Mouse (Mus musculus): ENCODE data around the gene Cma2. TPM values are rescaled to one million over a fixed set of nuclear protein-coding genes. Genes with fewer than 3 reads are reported as not detected.

Cma2 gene
- total and polyA plus RNA-seq, 3 experiments: not detected

Other genes starting within 250 kb of the Cma2 start
- gene Tgm1, start 237.1 kb upstream of the Cma2 start, total RNA-seq (2012; rRNA removed): 5.8 and 6.2 TPM in 2 replicates
- gene Tgm1, start 237.1 kb upstream of the Cma2 start, polyA plus RNA-seq (2012; ENCODE audit: insufficient read depth in 1 of 2, insufficient read length in 2 of 2, low read depth in 1 of 2, low replicate concordance in 2 of 2, missing spikeins in 1 of 2): 10 to 100 TPM in 1 of 2 experiments, not detected in 1; 11.4 TPM
- gene Rabggta, start 228.7 kb upstream of the Cma2 start, total RNA-seq (2012; rRNA removed): 21.8 and 22.8 TPM in 2 replicates
- gene Rabggta, start 228.7 kb upstream of the Cma2 start, polyA plus RNA-seq (2012; ENCODE audit: insufficient read depth in 1 of 2, insufficient read length in 2 of 2, low read depth in 1 of 2, low replicate concordance in 2 of 2, missing spikeins in 1 of 2): 10 to 100 TPM in 1 of 2 experiments, not detected in 1; 32.0 TPM
- 20.0 and 21.7 TPM in 2 replicates for gene Dhrs1, start 205.3 kb upstream of the Cma2 start, total RNA-seq (2012; rRNA removed)
- 10 to 100 TPM in 1 of 2 experiments, not detected in 1; 48.8 TPM for gene Dhrs1, start 205.3 kb upstream of the Cma2 start, polyA plus RNA-seq (2012; ENCODE audit: insufficient read depth in 1 of 2, insufficient read length in 2 of 2, low read depth in 1 of 2, low replicate concordance in 2 of 2, missing spikeins in 1 of 2)
- 46.1 and 47.8 TPM in 2 replicates for gene Nop9, start 205.3 kb upstream of the Cma2 start, total RNA-seq (2012; rRNA removed)
- gene Nop9, start 205.3 kb upstream of the Cma2 start, polyA plus RNA-seq (2012; ENCODE audit: insufficient read depth in 1 of 2, insufficient read length in 2 of 2, low read depth in 1 of 2, low replicate concordance in 2 of 2, missing spikeins in 1 of 2): 100 to 1,000 TPM in 1 of 2 experiments, not detected in 1; 112 TPM
- 1.7 and 2.4 TPM in 2 replicates for gene Cideb, start 192.5 kb upstream of the Cma2 start, total RNA-seq (2012; rRNA removed)
- under 1 TPM in 1 of 2 experiments, not detected in 1; 0.53 TPM for gene Cideb, start 192.5 kb upstream of the Cma2 start, polyA plus RNA-seq (2012; ENCODE audit: insufficient read depth in 1 of 2, insufficient read length in 2 of 2, low read depth in 1 of 2, low replicate concordance in 2 of 2, missing spikeins in 1 of 2)
- gene Ltb4r2, start 189.6 kb upstream of the Cma2 start, total RNA-seq (2012; rRNA removed): 0.19 and 0.59 TPM in 2 replicates
- under 1 TPM in 1 of 2 experiments, not detected in 1; 0.52 TPM for gene Ltb4r2, start 189.6 kb upstream of the Cma2 start, polyA plus RNA-seq (2012; ENCODE audit: insufficient read depth in 1 of 2, insufficient read length in 2 of 2, low read depth in 1 of 2, low replicate concordance in 2 of 2, missing spikeins in 1 of 2)
- 0.35 and 0.65 TPM in 2 replicates for gene Ltb4r1, start 185.0 kb upstream of the Cma2 start, total RNA-seq (2012; rRNA removed)
- gene Ltb4r1, start 185.0 kb upstream of the Cma2 start, polyA plus RNA-seq (2012; ENCODE audit: insufficient read depth in 1 of 2, insufficient read length in 2 of 2, low read depth in 1 of 2, low replicate concordance in 2 of 2, missing spikeins in 1 of 2): 1 to 10 TPM in 1 of 2 experiments, not detected in 1; 1.5 TPM
- gene Adcy4, start 166.9 kb upstream of the Cma2 start, total RNA-seq (2012; rRNA removed): 0.19 and 0.29 TPM in 2 replicates
- gene Adcy4, start 166.9 kb upstream of the Cma2 start, polyA plus RNA-seq (2012; ENCODE audit: insufficient read depth in 1 of 2, insufficient read length in 2 of 2, low read depth in 1 of 2, low replicate concordance in 2 of 2, missing spikeins in 1 of 2): under 1 TPM in 1 of 2 experiments, not detected in 1; 0.35 TPM
- gene Ripk3, start 162.1 kb upstream of the Cma2 start, total RNA-seq (2012; rRNA removed): 67.1 and 77.4 TPM in 2 replicates
- gene Ripk3, start 162.1 kb upstream of the Cma2 start, polyA plus RNA-seq (2012; ENCODE audit: insufficient read depth in 1 of 2, insufficient read length in 2 of 2, low read depth in 1 of 2, low replicate concordance in 2 of 2, missing spikeins in 1 of 2): 100 to 1,000 TPM; 123 to 124 TPM
- 0.20 and 0.27 TPM in 2 replicates for gene Nfatc4, start 127.8 kb upstream of the Cma2 start, total RNA-seq (2012; rRNA removed)
- under 1 TPM in 1 of 2 experiments, not detected in 1; 0.71 TPM for gene Nfatc4, start 127.8 kb upstream of the Cma2 start, polyA plus RNA-seq (2012; ENCODE audit: insufficient read depth in 1 of 2, insufficient read length in 2 of 2, low read depth in 1 of 2, low replicate concordance in 2 of 2, missing spikeins in 1 of 2)
- not detected in 2 replicates for gene Nynrin, start 97.0 kb upstream of the Cma2 start, total RNA-seq (2012; rRNA removed)
- not detected for gene Nynrin, start 97.0 kb upstream of the Cma2 start, polyA plus RNA-seq (2012; ENCODE audit: insufficient read depth in 1 of 2, insufficient read length in 2 of 2, low read depth in 1 of 2, low replicate concordance in 2 of 2, missing spikeins in 1 of 2)
- gene Cbln3, start 66.6 kb upstream of the Cma2 start, total RNA-seq (2012; rRNA removed): not detected in 2 replicates
- under 1 TPM in 1 of 2 experiments, not detected in 1; 0.19 TPM for gene Cbln3, start 66.6 kb upstream of the Cma2 start, polyA plus RNA-seq (2012; ENCODE audit: insufficient read depth in 1 of 2, insufficient read length in 2 of 2, low read depth in 1 of 2, low replicate concordance in 2 of 2, missing spikeins in 1 of 2)
- 5.2 and 6.0 TPM in 2 replicates for gene Khnyn, start 66.0 kb upstream of the Cma2 start, total RNA-seq (2012; rRNA removed)
- 10 to 100 TPM in 1 of 2 experiments, not detected in 1; 13.3 TPM for gene Khnyn, start 66.0 kb upstream of the Cma2 start, polyA plus RNA-seq (2012; ENCODE audit: insufficient read depth in 1 of 2, insufficient read length in 2 of 2, low read depth in 1 of 2, low replicate concordance in 2 of 2, missing spikeins in 1 of 2)
- gene Sdr39u1, start 50.7 kb upstream of the Cma2 start, total RNA-seq (2012; rRNA removed): 1.1 TPM in 2 replicates
- gene Sdr39u1, start 50.7 kb upstream of the Cma2 start, polyA plus RNA-seq (2012; ENCODE audit: insufficient read depth in 1 of 2, insufficient read length in 2 of 2, low read depth in 1 of 2, low replicate concordance in 2 of 2, missing spikeins in 1 of 2): 1 to 10 TPM in 1 of 2 experiments, not detected in 1; 2.3 TPM
- 0.19 TPM in 1 of 2 replicates, not detected in the other for gene Cma1, start 6.3 kb upstream of the Cma2 start, total RNA-seq (2012; rRNA removed)
- under 1 TPM in 1 of 2 experiments, not detected in 1; 0.13 TPM for gene Cma1, start 6.3 kb upstream of the Cma2 start, polyA plus RNA-seq (2012; ENCODE audit: insufficient read depth in 1 of 2, insufficient read length in 2 of 2, low read depth in 1 of 2, low replicate concordance in 2 of 2, missing spikeins in 1 of 2)
- gene Mcpt1, start 67.0 kb downstream of the Cma2 start, total RNA-seq (2012; rRNA removed): not detected in 2 replicates
- gene Mcpt1, start 67.0 kb downstream of the Cma2 start, polyA plus RNA-seq (2012; ENCODE audit: insufficient read depth in 1 of 2, insufficient read length in 2 of 2, low read depth in 1 of 2, low replicate concordance in 2 of 2, missing spikeins in 1 of 2): not detected
- gene Mcpt9, start 79.5 kb downstream of the Cma2 start, total RNA-seq (2012; rRNA removed): 0.08 TPM in 1 of 2 replicates, not detected in the other
- gene Mcpt9, start 79.5 kb downstream of the Cma2 start, polyA plus RNA-seq (2012; ENCODE audit: insufficient read depth in 1 of 2, insufficient read length in 2 of 2, low read depth in 1 of 2, low replicate concordance in 2 of 2, missing spikeins in 1 of 2): not detected
- 5.0 and 25.6 TPM in 2 replicates for gene Mcpt2, start 91.1 kb downstream of the Cma2 start, total RNA-seq (2012; rRNA removed)
- 1 to 10 TPM in 1 of 2 experiments, not detected in 1; 1.6 TPM for gene Mcpt2, start 91.1 kb downstream of the Cma2 start, polyA plus RNA-seq (2012; ENCODE audit: insufficient read depth in 1 of 2, insufficient read length in 2 of 2, low read depth in 1 of 2, low replicate concordance in 2 of 2, missing spikeins in 1 of 2)
- gene Mcpt4, start 111.3 kb downstream of the Cma2 start, total RNA-seq (2012; rRNA removed): not detected in 2 replicates
- not detected for gene Mcpt4, start 111.3 kb downstream of the Cma2 start, polyA plus RNA-seq (2012; ENCODE audit: insufficient read depth in 1 of 2, insufficient read length in 2 of 2, low read depth in 1 of 2, low replicate concordance in 2 of 2, missing spikeins in 1 of 2)
- gene Mcpt8, start 134.3 kb downstream of the Cma2 start, total RNA-seq (2012; rRNA removed): not detected in 2 replicates
- not detected for gene Mcpt8, start 134.3 kb downstream of the Cma2 start, polyA plus RNA-seq (2012; ENCODE audit: insufficient read depth in 1 of 2, insufficient read length in 2 of 2, low read depth in 1 of 2, low replicate concordance in 2 of 2, missing spikeins in 1 of 2)
- not detected in 2 replicates for gene Ctsg, start 151.6 kb downstream of the Cma2 start, total RNA-seq (2012; rRNA removed)
- not detected for gene Ctsg, start 151.6 kb downstream of the Cma2 start, polyA plus RNA-seq (2012; ENCODE audit: insufficient read depth in 1 of 2, insufficient read length in 2 of 2, low read depth in 1 of 2, low replicate concordance in 2 of 2, missing spikeins in 1 of 2)
- gene Gzme, start 169.6 kb downstream of the Cma2 start, total RNA-seq (2012; rRNA removed): not detected in 2 replicates
- gene Gzme, start 169.6 kb downstream of the Cma2 start, polyA plus RNA-seq (2012; ENCODE audit: insufficient read depth in 1 of 2, insufficient read length in 2 of 2, low read depth in 1 of 2, low replicate concordance in 2 of 2, missing spikeins in 1 of 2): not detected
- gene Gzmd, start 181.6 kb downstream of the Cma2 start, total RNA-seq (2012; rRNA removed): not detected in 2 replicates
- gene Gzmd, start 181.6 kb downstream of the Cma2 start, polyA plus RNA-seq (2012; ENCODE audit: insufficient read depth in 1 of 2, insufficient read length in 2 of 2, low read depth in 1 of 2, low replicate concordance in 2 of 2, missing spikeins in 1 of 2): not detected
- gene Gzmg, start 208.6 kb downstream of the Cma2 start, total RNA-seq (2012; rRNA removed): not detected in 2 replicates
- gene Gzmg, start 208.6 kb downstream of the Cma2 start, polyA plus RNA-seq (2012; ENCODE audit: insufficient read depth in 1 of 2, insufficient read length in 2 of 2, low read depth in 1 of 2, low replicate concordance in 2 of 2, missing spikeins in 1 of 2): not detected
- gene Gzmn, start 223.6 kb downstream of the Cma2 start, total RNA-seq (2012; rRNA removed): not detected in 2 replicates
- gene Gzmn, start 223.6 kb downstream of the Cma2 start, polyA plus RNA-seq (2012; ENCODE audit: insufficient read depth in 1 of 2, insufficient read length in 2 of 2, low read depth in 1 of 2, low replicate concordance in 2 of 2, missing spikeins in 1 of 2): not detected

All from MEL (cell line).